Mouse (Mus musculus) G1E (cell line): Measurements from ENCODE around the gene Kif23. TPM values are rescaled to one million over a fixed set of nuclear protein-coding genes. Genes with fewer than 3 reads are reported as not detected.
A peak's percentile ranks its signal among the peaks of the same experiment; 100 is the strongest.

Experiments used
- ATAC-seq: 2 replicates; pipeline ENCODE4 v1.8.0; 2016; ENCODE audit warnings: mild to moderate bottlenecking; ENCODE audit not compliant: insufficient number of reproducible peaks, poor library complexity, low FRiP score, severe bottlenecking; ENCODE audit errors: extremely low read depth
- DNase-seq: peaks from one replicate; pipeline ENCODE4 v3.0.0; 2012; ENCODE audit warnings: low spot score
- H3K27me3 ChIP-seq: 2 replicates; pipeline ENCODE4 v1.6.1; 2012; ENCODE audit warnings: mild to moderate bottlenecking, low read length, inconsistent platforms; ENCODE audit not compliant: insufficient read depth
- H3K36me3 ChIP-seq: replicated peaks from 2 replicates; pipeline ENCODE3; 2012; ENCODE audit warnings: mild to moderate bottlenecking, inconsistent platforms
- H3K4me1 ChIP-seq: 2 replicates; pipeline ENCODE4 v1.6.1; 2012; ENCODE audit warnings: low read depth, low read length, inconsistent platforms, mixed read lengths; ENCODE audit not compliant: insufficient read depth
- H3K4me3 ChIP-seq: 2 replicates; pipeline ENCODE4 v1.5.1; 2012; ENCODE audit warnings: low read depth, mild to moderate bottlenecking, inconsistent platforms, low read length, moderate library complexity, mixed read lengths
- H3K9me3 ChIP-seq: replicated peaks from 2 replicates; pipeline ENCODE4 v1.6.1; 2012; ENCODE audit warnings: inconsistent platforms
- CTCF ChIP-seq: IDR thresholded peaks from 2 replicates; pipeline ENCODE4 v1.5.1; 2012; ENCODE audit warnings: low read depth, low read length, inconsistent platforms, mixed read lengths
- GATA1 ChIP-seq: IDR thresholded peaks from 2 replicates; pipeline ENCODE4 v1.6.1; 2012; ENCODE audit warnings: borderline replicate concordance, low read length, inconsistent platforms, mixed read lengths
- GATA2 ChIP-seq: IDR thresholded peaks from 2 replicates; pipeline ENCODE4 v1.6.1; 2012; ENCODE audit warnings: low read depth, low read length, inconsistent platforms, borderline replicate concordance
- POLR2AphosphoS5 ChIP-seq: IDR thresholded peaks from 2 replicates; pipeline ENCODE4 v1.6.1; 2012; ENCODE audit warnings: low read depth, low read length, inconsistent platforms; ENCODE audit not compliant: insufficient replicate concordance
- TAL1 ChIP-seq: conservative IDR thresholded peaks from 2 replicates; pipeline ENCODE4 v1.6.1; 2012; ENCODE audit warnings: low read depth, low read length, inconsistent platforms, mixed read lengths
- polyA plus RNA-seq: library from polyadenylated mRNA; stranded (reverse); fragments of >175 nt; gene quantifications from 2 replicates; pipeline ENCODE4 v1.2.3, GENCODE M21; 2012
- total RNA-seq, 2 experiments: library from RNA; stranded (forward) in 1 of 2; stranded (reverse) in 1 of 2; fragments of 200-1000 nt in 1 of 2; fragments of >200 nt in 1 of 2; fragmentation: Nextera tagmentation in 1 of 2; gene quantifications; 2 replicates each; pipeline ENCODE4 v1.2.3; 2014 to 2017

Kif23 gene
- total and polyA plus RNA-seq, 3 experiments: 48.7 to 280 (median 271) TPM

GRCm38 (mm10) chr9:61915393-61916005 is 31.1 kb downstream of the Kif23 start:
- Histone ChIP-seq H3K4me3 (peak overlapping the region; percentile 77; the same call in 1 of the 2 replicates), H3K4me1 (peaks cover 53% of the 10 kb centered on the region), H3K9me3 (no peaks in the 10 kb centered on the region), H3K36me3 (peaks cover 66% of the 10 kb centered on the region), H3K27me3 (no peaks in the 10 kb centered on the region)
- ATAC-seq: no peak
- TF ChIP-seq TAL1 (no peak), GATA1 (no peak), POLR2AphosphoS5 (no peak), GATA2 (no peak), CTCF (no peak)
- no peak for DNase-seq

GRCm38 (mm10) chr9:61914917-61915300 is 31.7 kb downstream of the Kif23 start:
- ATAC-seq: no peak
- Histone ChIP-seq H3K9me3 (no peaks in the 10 kb centered on the region), H3K4me1 (peaks cover 49% of the 10 kb centered on the region), H3K4me3 (peak overlapping the region; percentile 77), H3K27me3 (no peaks in the 10 kb centered on the region), H3K36me3 (peaks cover 70% of the 10 kb centered on the region)
- no peak for DNase-seq
- TF ChIP-seq CTCF (no peak), POLR2AphosphoS5 (no peak), TAL1 (no peak), GATA1 (no peak), GATA2 (no peak)

GRCm38 (mm10) chr9:61914203-61914916 is 32.2 kb downstream of the Kif23 start, which contains the start of gene Rplp1:
Rplp1 (minus strand) TSS chr9:61914542.
- Histone ChIP-seq H3K4me3 (peak within 1 kb of the TSS; percentile 77), H3K4me1 (peaks cover 49% of the 10 kb centered on the region), H3K27me3 (no peaks in the 10 kb centered on the region), H3K36me3 (peaks cover 72% of the 10 kb centered on the region), H3K9me3 (no peaks in the 10 kb centered on the region)
- DNase-seq: peak; percentile 87
- ATAC-seq: peak; percentile 81
- TF ChIP-seq TAL1 (no peak), GATA1 (no peak), CTCF (no peak), POLR2AphosphoS5 (peak; percentile 97), GATA2 (no peak)

GRCm38 (mm10) chr9:61911300-61912128 is 35.1 kb downstream of the Kif23 start:
- DNase-seq (no peak), ATAC-seq (no peak)
- peak overlapping the region; percentile 40; the same call in 1 of the 2 replicates for H3K4me3 ChIP-seq
- peaks cover 46% of the 10 kb centered on the region for H3K4me1 ChIP-seq
- no peak for TF ChIP-seq CTCF
- no peaks in the 10 kb centered on the region for H3K9me3 ChIP-seq
- H3K27me3 ChIP-seq: no peaks in the 10 kb centered on the region
- H3K36me3 ChIP-seq: peaks cover 59% of the 10 kb centered on the region

- no peak for TF ChIP-seq TAL1
- TF ChIP-seq GATA1: no peak
- no peak for TF ChIP-seq GATA2
- TF ChIP-seq POLR2AphosphoS5: no peak; the same call in 1 of the 2 replicates
- peak; percentile 46; the same call in 1 of the 2 replicates for TF ChIP-seq CTCF
- ATAC-seq (peak; percentile 35; the same call in 1 of the 2 replicates), DNase-seq (peak; percentile 54)
- no peaks in the 10 kb centered on the region for H3K27me3 ChIP-seq
- H3K4me3 ChIP-seq: no peak overlapping the region
- peaks cover 38% of the 10 kb centered on the region for H3K4me1 ChIP-seq
- H3K9me3 ChIP-seq: no peaks in the 10 kb centered on the region
- H3K36me3 ChIP-seq: peaks cover 51% of the 10 kb centered on the region
Measured at GRCm38 (mm10) chr9:61910526-61911256, 35.9 kb downstream of the Kif23 start.
